Mouse (Mus musculus) neural tube, embryonic 15.5 days (tissue): Measurements from ENCODE around the gene Mecom. TPM values are rescaled to one million over a fixed set of nuclear protein-coding genes. Genes with fewer than 3 reads are reported as not detected.

Experiments
- ATAC-seq: fragments of 200-750 bp; cut with Nextera tagmentation; 2 replicates; pipeline ENCODE4 v1.8.0; 2017; ENCODE audit warnings: mild to moderate bottlenecking, moderate TSS enrichment, moderate library complexity; ENCODE audit not compliant: low FRiP score
- H3K27ac ChIP-seq: fragments of 300-500 bp; sonication (generic); replicated peaks from 2 replicates; pipeline ENCODE4 v1.5.1; 2015; ENCODE audit warnings: mild to moderate bottlenecking, inconsistent platforms
- H3K27me3 ChIP-seq: fragments of 300-500 bp; sonication (generic); replicated peaks from 2 replicates; pipeline ENCODE4 v1.6.1; 2015; ENCODE audit warnings: inconsistent platforms
- H3K36me3 ChIP-seq: fragments of 300-500 bp; sonication (generic); 2 replicates; pipeline ENCODE4 v1.6.1; 2015; ENCODE audit warnings: inconsistent platforms
- H3K4me1 ChIP-seq: fragments of 300-500 bp; sonication (generic); 2 replicates; pipeline ENCODE4 v1.6.1; 2015; ENCODE audit warnings: inconsistent platforms
- H3K4me2 ChIP-seq: fragments of 300-500 bp; sonication (generic); 2 replicates; pipeline ENCODE4 v1.6.1; 2015; ENCODE audit warnings: inconsistent platforms, mild to moderate bottlenecking, moderate library complexity
- H3K4me3 ChIP-seq: fragments of 300-500 bp; sonication (generic); replicated peaks from 2 replicates; pipeline ENCODE4 v1.5.1; 2015; ENCODE audit warnings: mild to moderate bottlenecking, inconsistent platforms
- H3K9ac ChIP-seq: fragments of 300-500 bp; sonication (generic); replicated peaks from 2 replicates; pipeline ENCODE4 v1.6.1; 2015; ENCODE audit warnings: mild to moderate bottlenecking, inconsistent platforms
- H3K9me3 ChIP-seq: fragments of 300-500 bp; sonication (generic); replicated peaks from 2 replicates; pipeline ENCODE4 v1.6.1; 2016; ENCODE audit warnings: inconsistent platforms
- WGBS: fragments of 180-500 bp; shearing (Covaris S2); methylation state at CpG from one replicate; pipeline ENCODE4 v1.1.7; 2015; ENCODE audit warnings: mixed read lengths; 5-methylcytosine and 5-hydroxymethylcytosine counted together
- polyA plus RNA-seq: library from polyadenylated mRNA; unstranded; fragments of >200 nt; fragmentation: Nextera tagmentation; extraction: Ambion mirVana; gene quantifications from 2 replicates; pipeline ENCODE4 v1.2.1, GENCODE M21; 2015

Mecom gene
- polyA plus RNA-seq, 1 experiment from 2014 or later = 5.2 TPM

GRCm38 (mm10) chr3:30453546-30454455, 94.0 kb downstream of the Mecom start:
- no peak overlapping the region for H3K4me2 ChIP-seq
- no peak overlapping the region for H3K27ac ChIP-seq
- H3K36me3 ChIP-seq = no peaks in the 10 kb centered on the region
- peaks cover 7% of the 10 kb centered on the region; the same call in 1 of the 2 replicates for H3K4me1 ChIP-seq
- H3K9ac ChIP-seq = no peak overlapping the region
- no peaks in the 10 kb centered on the region for H3K27me3 ChIP-seq
- no peak for ATAC-seq
- H3K4me3 ChIP-seq = no peak overlapping the region
- WGBS = 64% methylated on average over 15 of the region's 15 CpGs
- no peaks in the 10 kb centered on the region for H3K9me3 ChIP-seq

GRCm38 (mm10) chr3:30453046-30453445, 94.8 kb downstream of the Mecom start:
- Histone ChIP-seq H3K4me1 (peaks cover 7% of the 10 kb centered on the region; the same call in 1 of the 2 replicates), H3K27ac (no peak overlapping the region), H3K4me3 (no peak overlapping the region), H3K9me3 (no peaks in the 10 kb centered on the region), H3K9ac (no peak overlapping the region), H3K4me2 (no peak overlapping the region), H3K27me3 (no peaks in the 10 kb centered on the region), H3K36me3 (no peaks in the 10 kb centered on the region)
- ATAC-seq = no peak
- WGBS = 56% methylated on average over 6 of the region's 6 CpGs

- no peak for ATAC-seq
- no peak overlapping the region for H3K4me2 ChIP-seq
- no peak overlapping the region for H3K27ac ChIP-seq
- no peak overlapping the region for H3K9ac ChIP-seq
- H3K4me1 ChIP-seq = peaks cover 7% of the 10 kb centered on the region; the same call in 1 of the 2 replicates
- WGBS = 78% methylated on average over 7 of the region's 7 CpGs
- H3K36me3 ChIP-seq = no peaks in the 10 kb centered on the region
- no peaks in the 10 kb centered on the region for H3K9me3 ChIP-seq
- no peaks in the 10 kb centered on the region for H3K27me3 ChIP-seq
- H3K4me3 ChIP-seq = no peak overlapping the region
Observed at GRCm38 (mm10) chr3:30452511-30452910, 95.3 kb downstream of the Mecom start.

GRCm38 (mm10) chr3:30450206-30450965, 97.4 kb downstream of the Mecom start:
- 82% methylated on average over 10 of the region's 10 CpGs for WGBS
- Histone ChIP-seq H3K4me1 (peaks cover 7% of the 10 kb centered on the region; the same call in 1 of the 2 replicates), H3K4me3 (no peak overlapping the region), H3K27ac (no peak overlapping the region), H3K36me3 (no peaks in the 10 kb centered on the region), H3K9me3 (no peaks in the 10 kb centered on the region), H3K27me3 (no peaks in the 10 kb centered on the region), H3K4me2 (no peak overlapping the region), H3K9ac (no peak overlapping the region)
- no peak for ATAC-seq

GRCm38 (mm10) chr3:30448624-30449023, 99.2 kb downstream of the Mecom start:
- Histone ChIP-seq H3K36me3 (no peaks in the 10 kb centered on the region), H3K4me1 (peaks cover 4% of the 10 kb centered on the region; the same call in 1 of the 2 replicates), H3K9me3 (no peaks in the 10 kb centered on the region), H3K4me2 (no peak overlapping the region), H3K27ac (no peak overlapping the region), H3K27me3 (no peaks in the 10 kb centered on the region), H3K4me3 (no peak overlapping the region), H3K9ac (no peak overlapping the region)
- 82% methylated on average over 1 of the region's 1 CpGs for WGBS
- no peak for ATAC-seq

- no peak overlapping the region for H3K4me3 ChIP-seq
- H3K4me2 ChIP-seq = no peak overlapping the region
- no peak for ATAC-seq
- H3K9ac ChIP-seq = no peak overlapping the region
- no peaks in the 10 kb centered on the region for H3K4me1 ChIP-seq
- H3K36me3 ChIP-seq = no peaks in the 10 kb centered on the region
- 94% methylated on average over 6 of the region's 6 CpGs for WGBS
- H3K9me3 ChIP-seq = no peaks in the 10 kb centered on the region
- no peaks in the 10 kb centered on the region for H3K27me3 ChIP-seq
- no peak overlapping the region for H3K27ac ChIP-seq
Observed at GRCm38 (mm10) chr3:30445970-30446442, 101.8 kb downstream of the Mecom start.

GRCm38 (mm10) chr3:30445247-30445969, 102.4 kb downstream of the Mecom start:
- no peaks in the 10 kb centered on the region for H3K27me3 ChIP-seq
- no peak overlapping the region for H3K4me2 ChIP-seq
- 94% methylated on average over 4 of the region's 4 CpGs for WGBS
- H3K9ac ChIP-seq = no peak overlapping the region
- no peaks in the 10 kb centered on the region for H3K36me3 ChIP-seq
- ATAC-seq = no peak
- H3K4me3 ChIP-seq = no peak overlapping the region
- no peaks in the 10 kb centered on the region for H3K9me3 ChIP-seq
- no peaks in the 10 kb centered on the region for H3K4me1 ChIP-seq
- H3K27ac ChIP-seq = no peak overlapping the region

GRCm38 (mm10) chr3:30441646-30442045, 106.2 kb downstream of the Mecom start:
- no peak overlapping the region for H3K4me3 ChIP-seq
- H3K9ac ChIP-seq = no peak overlapping the region
- ATAC-seq = no peak
- no peaks in the 10 kb centered on the region for H3K36me3 ChIP-seq
- no peak overlapping the region for H3K27ac ChIP-seq
- H3K4me1 ChIP-seq = no peaks in the 10 kb centered on the region
- H3K27me3 ChIP-seq = no peaks in the 10 kb centered on the region
- H3K4me2 ChIP-seq = no peak overlapping the region
- no peaks in the 10 kb centered on the region for H3K9me3 ChIP-seq

- no peak overlapping the region for H3K9ac ChIP-seq
Observed at GRCm38 (mm10) chr3:30438007-30438406, 109.8 kb downstream of the Mecom start.

GRCm38 (mm10) chr3:30436561-30436960, 111.2 kb downstream of the Mecom start:
- 83% methylated on average over 6 of the region's 6 CpGs for WGBS

More at GRCm38 (mm10) chr3:30438007-30438406, 109.8 kb downstream of the Mecom start:
- ATAC-seq = no peak
- H3K4me3 ChIP-seq = no peak overlapping the region
- 44% methylated on average over 7 of the region's 7 CpGs for WGBS
- no peak overlapping the region for H3K27ac ChIP-seq
- no peaks in the 10 kb centered on the region for H3K27me3 ChIP-seq
- no peaks in the 10 kb centered on the region for H3K36me3 ChIP-seq
- no peak overlapping the region for H3K4me2 ChIP-seq
- no peaks in the 10 kb centered on the region for H3K4me1 ChIP-seq
- no peaks in the 10 kb centered on the region for H3K9me3 ChIP-seq

GRCm38 (mm10) chr3:30436131-30436530, 111.7 kb downstream of the Mecom start:
- H3K4me2 ChIP-seq = no peak overlapping the region
- no peak overlapping the region for H3K9ac ChIP-seq
- no peaks in the 10 kb centered on the region for H3K27me3 ChIP-seq
- ATAC-seq = no peak
- no peak overlapping the region for H3K27ac ChIP-seq
- H3K4me1 ChIP-seq = no peaks in the 10 kb centered on the region
- 70% methylated on average over 9 of the region's 9 CpGs for WGBS
- H3K9me3 ChIP-seq = no peaks in the 10 kb centered on the region
- H3K4me3 ChIP-seq = no peak overlapping the region
- H3K36me3 ChIP-seq = no peaks in the 10 kb centered on the region

More at GRCm38 (mm10) chr3:30436561-30436960, 111.2 kb downstream of the Mecom start:
- Histone ChIP-seq H3K27me3 (no peaks in the 10 kb centered on the region), H3K4me1 (no peaks in the 10 kb centered on the region), H3K36me3 (no peaks in the 10 kb centered on the region), H3K9me3 (no peaks in the 10 kb centered on the region), H3K27ac (no peak overlapping the region), H3K4me2 (no peak overlapping the region), H3K9ac (no peak overlapping the region), H3K4me3 (no peak overlapping the region)
- ATAC-seq = no peak
